21 mouse cellular contexts compared by ENCODE assay signal in the genomic region with DNA sequence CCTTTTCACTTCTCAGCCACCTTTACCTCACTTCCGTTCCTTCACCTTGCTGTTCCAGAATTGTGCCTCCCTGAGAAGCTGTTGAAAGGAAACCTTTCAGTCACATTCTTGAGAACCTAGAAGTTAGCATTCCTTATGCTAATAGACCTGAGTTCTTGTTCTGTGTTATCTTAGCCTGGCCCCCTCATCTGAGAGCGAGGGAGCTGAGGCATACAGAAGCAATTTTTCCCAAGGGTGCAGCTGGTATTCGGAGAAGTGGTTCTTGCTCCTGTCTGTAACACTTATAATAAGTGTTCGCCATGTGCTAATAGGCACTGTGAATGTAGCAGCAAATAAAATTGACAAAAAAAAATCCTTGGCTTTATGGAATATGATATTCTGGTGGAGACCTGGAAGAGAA. TPM values are rescaled to one million over a fixed set of nuclear protein-coding genes. Genes with fewer than 3 reads are reported as not detected.
A peak's percentile ranks its signal among the peaks of the same experiment; 100 is the strongest.
DNase-seq lines count a peak whose midpoint lies in the region; ATAC-seq and TF ChIP-seq lines count a peak whose summit lies in the region.
"Had no signal": no experiment of that assay in that cellular context is flagged by ENCODE, and none has a peak within 500 bp of the region (broad histone marks: within the 10 kb centered on the region; RNA-seq: fewer than 3 reads in every experiment).

No protein-coding gene starts in this region.

- H3K36me3 ChIP-seq in lung, embryonic 14.5 days (ENCODE audit: insufficient read depth): no peaks in the 10 kb centered on the region
- no peaks in the 10 kb centered on the region for H3K36me3 ChIP-seq in lung, embryonic 16.5 days (ENCODE audit: control insufficient read depth, insufficient read depth, low read length)
- H3K36me3 ChIP-seq: embryonic facial prominence, embryonic 10.5 days; embryonic facial prominence, embryonic 12.5 days; forebrain, embryonic 15.5 days had no signal

- peak overlapping the region; percentile 65; the same call in 1 of the 2 replicates for H3K27ac ChIP-seq in lung, embryonic 14.5 days (ENCODE audit: low read depth)
- peak overlapping the region; percentile 37; the same call in 1 of the 2 replicates for H3K27ac ChIP-seq in lung, embryonic 16.5 days (ENCODE audit: low read length)
- H3K27ac ChIP-seq in olfactory bulb, adult 2 months (ENCODE audit: insufficient read depth, low read depth, low read length): peak overlapping the region; percentile 96
- H3K27ac ChIP-seq: embryonic facial prominence, embryonic 10.5 days; embryonic facial prominence, embryonic 12.5 days; forebrain, embryonic 13.5 days; forebrain, embryonic 15.5 days had no signal

- no peak for DNase-seq in lung, embryonic 14.5 days
- no peak for DNase-seq in lung, postnatal 14 days
- no peak for DNase-seq in lung, postnatal 4 days
- peak; percentile 46 for DNase-seq in brain, adult 2 months (ENCODE audit: low read depth, low spot score)
- DNase-seq in heart, adult 9 months (ENCODE audit: low spot score in 2 of 2): no peak
- DNase-seq: adrenal gland, adult 2 months; adrenal gland, postnatal 10 days; adrenal gland, postnatal 25 days; cerebellum, adult 11-12 months; cerebellum, adult 2 months; cerebellum, adult 9-10 months; cerebellum, postnatal 10 days; cerebellum, postnatal 25 days had no signal

- no peaks in the 10 kb centered on the region for H3K27me3 ChIP-seq in lung, embryonic 14.5 days (ENCODE audit: insufficient read depth, low read length)
- H3K27me3 ChIP-seq in lung, embryonic 16.5 days (ENCODE audit: control insufficient read depth, insufficient read depth, low read depth, low read length): no peaks in the 10 kb centered on the region
- H3K27me3 ChIP-seq: embryonic facial prominence, embryonic 12.5 days had no signal

- no peaks in the 10 kb centered on the region for H3K4me1 ChIP-seq in lung, embryonic 14.5 days (ENCODE audit: insufficient read depth)
- no peaks in the 10 kb centered on the region for H3K4me1 ChIP-seq in lung, embryonic 16.5 days (replicated peaks; ENCODE audit: control insufficient read depth, insufficient read depth, low read length)
- H3K4me1 ChIP-seq in olfactory bulb, adult 2 months (ENCODE audit: control insufficient read depth, insufficient read depth, low read length): peaks cover 17% of the 10 kb centered on the region
- H3K4me1 ChIP-seq: embryonic facial prominence, embryonic 10.5 days; embryonic facial prominence, embryonic 12.5 days had no signal

- no peak overlapping the region for H3K4me3 ChIP-seq in lung, embryonic 14.5 days (ENCODE audit: low read depth, low read length)
- H3K4me3 ChIP-seq in lung, embryonic 16.5 days (ENCODE audit: low read length): no peak overlapping the region
- no peak overlapping the region for H3K4me3 ChIP-seq in olfactory bulb, adult 2 months (ENCODE audit: insufficient read depth, low read depth, low read length)
- H3K4me3 ChIP-seq: embryonic facial prominence, embryonic 10.5 days; embryonic facial prominence, embryonic 12.5 days; forebrain, embryonic 13.5 days; forebrain, embryonic 15.5 days had no signal

- no peak overlapping the region for H3K4me2 ChIP-seq in lung, embryonic 14.5 days
- no peak overlapping the region for H3K4me2 ChIP-seq in lung, embryonic 16.5 days (ENCODE audit: low read depth, low read length)
- H3K4me2 ChIP-seq: embryonic facial prominence, embryonic 12.5 days; forebrain, embryonic 13.5 days; forebrain, embryonic 15.5 days had no signal

- H3K9ac ChIP-seq in lung, embryonic 14.5 days: no peak overlapping the region
- H3K9ac ChIP-seq in lung, embryonic 16.5 days (ENCODE audit: low read length): no peak overlapping the region
- H3K9ac ChIP-seq: embryonic facial prominence, embryonic 12.5 days; forebrain, embryonic 13.5 days; forebrain, embryonic 15.5 days had no signal

- TF ChIP-seq CTCF in lung, embryonic 14.5 days (IDR thresholded peaks at IDR 0.05; ENCODE audit: low read depth): no peak
- no peak for TF ChIP-seq CTCF in olfactory bulb, adult 2 months (IDR thresholded peaks at IDR 0.05; ENCODE audit: insufficient read depth, low read depth, low read length)

- H3K9me3 ChIP-seq in lung, embryonic 14.5 days (ENCODE audit: low read depth, low read length): no peaks in the 10 kb centered on the region
- H3K9me3 ChIP-seq in lung, embryonic 16.5 days (ENCODE audit: control insufficient read depth, low read length): no peaks in the 10 kb centered on the region
- H3K9me3 ChIP-seq: embryonic facial prominence, embryonic 10.5 days; embryonic facial prominence, embryonic 12.5 days; forebrain, embryonic 13.5 days; forebrain, embryonic 15.5 days had no signal

- peak; percentile 24; the same call in 1 of the 2 replicates for ATAC-seq in lung, embryonic 14.5 days (ENCODE audit: insufficient read depth)
- peak; percentile 61 for ATAC-seq in lung, embryonic 16.5 days (ENCODE audit: low read depth)
- ATAC-seq: forebrain, embryonic 13.5 days; forebrain, embryonic 15.5 days had no signal

- WGBS in lung, embryonic 14.5 days: 64% methylated on average over 4 of the region's 4 CpGs
- WGBS in lung, embryonic 16.5 days: 46% methylated on average over 4 of the region's 4 CpGs
- WGBS in olfactory bulb, adult 2 months: 58% methylated on average over 4 of the region's 4 CpGs

- no peak for TF ChIP-seq POLR2A in olfactory bulb, adult 2 months (IDR thresholded peaks at IDR 0.05; ENCODE audit: insufficient read depth, low read depth, low read length)

RNA-seq across cellular contexts. Expression of a gene that starts 16.4 kb away (rescaled TPM):
- 1.6 TPM in 2 replicates for polyA plus RNA-seq in lung, embryonic 14.5 days (2014; fragmentation: Nextera tagmentation; extraction: Ambion mirVana)
- 2.2 and 3.5 TPM in 2 replicates for polyA plus RNA-seq in lung, embryonic 16.5 days (2015; fragmentation: Nextera tagmentation; extraction: Ambion mirVana)
- not detected in 2 replicates for polyA plus RNA-seq in olfactory bulb, adult 2 months (2012; ENCODE audit: insufficient read depth, insufficient read length, low replicate concordance, missing spikeins)

RNA-seq across cellular contexts. Expression of a gene that starts 58.6 kb away (rescaled TPM):
- polyA plus RNA-seq in lung, embryonic 14.5 days (2014; fragmentation: Nextera tagmentation; extraction: Ambion mirVana): not detected in 2 replicates
- polyA plus RNA-seq in lung, embryonic 16.5 days (2015; fragmentation: Nextera tagmentation; extraction: Ambion mirVana): not detected in 2 replicates
- polyA plus RNA-seq in olfactory bulb, adult 2 months (2012; ENCODE audit: insufficient read depth, insufficient read length, low replicate concordance, missing spikeins): not detected in 2 replicates
- polyA plus RNA-seq: adrenal gland, adult 2 months; cerebellum, adult 2 months; embryonic facial prominence, embryonic 10.5 days; embryonic facial prominence, embryonic 12.5 days; embryonic facial prominence, embryonic 14.5 days; forebrain, embryonic 11.5 days; forebrain, embryonic 13.5 days; forebrain, embryonic 15.5 days had no signal

Comparison
In these comparisons a context has a peak if more than half of its experiments do, and no peak if none do; other contexts are left out.
1. H3K27ac ChIP-seq: peak in every context shown above with its lines; median percentile 96 in olfactory bulb, adult 2 months; 65 in lung, embryonic 14.5 days; 37 in lung, embryonic 16.5 days.